Mouse (Mus musculus): ENCODE measurements around the gene Gm14325.
A peak's percentile ranks its signal among the peaks of the same experiment; 100 is the strongest.
"Not testable (repeated sequence)": the region's sequence is repeated elsewhere in the genome, so short reads cannot be mapped to it uniquely, and the experiment has no call there.

Gene Gm14325

DNA sequence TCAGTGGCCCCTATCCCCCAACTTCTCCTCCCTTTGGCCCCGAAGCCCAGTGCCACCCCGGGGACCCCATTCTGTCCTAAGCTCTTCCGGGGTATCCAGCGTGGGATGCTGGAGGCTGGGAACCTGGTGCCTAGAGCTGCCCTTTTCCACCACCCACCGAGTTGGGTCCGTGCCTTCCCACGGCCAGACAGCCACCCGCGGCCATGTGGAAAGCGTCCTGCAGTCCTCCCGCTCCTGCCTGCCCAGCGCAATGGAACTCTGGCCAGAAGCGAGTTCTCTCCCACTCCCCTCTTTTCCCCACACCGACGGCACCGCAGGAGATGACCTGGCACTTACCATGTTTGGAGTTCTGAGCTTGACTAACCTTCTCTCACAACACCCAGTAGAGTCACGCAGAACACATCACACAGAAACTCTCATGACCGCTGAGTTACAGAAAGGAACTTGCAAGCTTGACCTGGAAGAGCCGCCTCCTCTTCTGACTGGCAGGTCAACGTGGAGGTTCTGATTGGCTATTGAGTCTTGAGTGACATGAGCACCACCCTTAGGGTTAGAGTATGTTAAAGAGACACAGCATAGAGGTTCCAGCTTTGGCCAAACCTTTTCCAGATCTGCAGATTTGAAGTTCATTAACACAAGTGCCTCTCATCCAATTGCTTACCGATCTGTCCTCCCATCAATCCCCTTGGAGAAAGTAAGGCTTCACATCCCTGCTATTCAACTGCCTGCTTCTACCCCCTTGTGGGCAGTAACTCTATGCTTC lies at the start of gene Gm14325:
TSS of gene Gm14325 (minus strand) at position 436 of the 763 bp plus-strand sequence.
- DNase-seq (ENCODE audit: low read depth): peak; percentile 60

DNA sequence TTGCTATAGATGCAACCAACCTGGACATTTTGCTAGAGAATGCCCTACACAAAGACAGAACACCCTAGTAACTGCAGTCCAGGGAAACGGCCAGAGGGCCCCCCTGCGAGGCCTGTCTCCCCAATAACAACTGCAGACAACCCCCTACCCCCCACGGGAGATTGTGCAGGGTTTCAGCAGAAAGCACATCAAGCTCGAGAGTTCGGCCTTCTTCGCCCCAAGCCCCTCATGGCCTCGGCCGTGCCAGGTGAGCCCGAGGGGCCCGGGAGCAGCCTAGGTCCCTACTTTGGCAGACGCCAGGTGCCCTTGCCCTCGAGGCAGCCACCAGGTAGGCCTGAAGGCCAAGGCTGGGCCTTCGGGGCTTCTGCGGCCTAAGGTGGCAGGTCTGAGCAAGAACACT lies 47.6 kb upstream of the Gm14325 start:
- not testable (repeated sequence) for DNase-seq (ENCODE audit: low read depth)

DNA sequence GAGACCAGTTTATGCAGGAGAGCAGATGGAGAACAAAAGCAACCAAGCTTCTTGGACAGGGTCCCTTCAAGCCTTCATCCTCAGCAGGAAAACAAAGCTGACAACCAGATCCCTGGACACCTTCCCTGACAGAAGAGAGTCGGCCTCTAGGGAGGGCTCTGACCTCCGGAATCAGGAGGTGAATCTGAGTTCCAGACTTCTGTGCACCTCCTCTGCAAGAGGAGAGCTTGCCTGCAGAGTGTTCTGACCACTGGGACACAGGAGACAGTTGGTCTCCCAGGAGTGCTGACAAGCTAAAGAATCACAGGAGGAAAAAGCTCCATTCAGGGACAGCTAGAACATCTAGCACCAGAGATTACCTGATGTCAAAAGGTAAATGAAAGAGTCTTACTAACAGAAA lies 22.1 kb upstream of the Gm14325 start:
- not testable (repeated sequence) for DNase-seq (ENCODE audit: low read depth)

DNA sequence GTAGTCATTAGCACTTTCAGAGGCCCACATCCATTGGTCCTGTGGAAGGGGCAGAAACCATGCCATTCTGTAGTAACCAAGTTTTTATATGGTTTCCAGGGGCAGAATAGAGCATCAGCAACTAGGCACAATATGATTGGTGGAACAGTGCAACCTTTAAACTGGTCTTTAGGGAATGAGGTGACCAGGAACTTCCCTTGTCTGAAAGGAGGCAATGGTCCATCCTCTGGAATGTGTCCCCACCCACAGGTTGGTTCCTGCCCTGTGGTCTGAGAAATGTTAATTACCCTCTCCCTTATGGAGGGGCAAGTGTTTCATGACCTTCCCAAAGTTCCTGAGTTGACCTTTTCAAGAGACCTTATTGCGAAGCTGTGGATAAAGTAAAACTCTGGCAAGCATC lies 3.5 kb upstream of the Gm14325 start:
- not testable (repeated sequence) for DNase-seq (ENCODE audit: low read depth)

DNA sequence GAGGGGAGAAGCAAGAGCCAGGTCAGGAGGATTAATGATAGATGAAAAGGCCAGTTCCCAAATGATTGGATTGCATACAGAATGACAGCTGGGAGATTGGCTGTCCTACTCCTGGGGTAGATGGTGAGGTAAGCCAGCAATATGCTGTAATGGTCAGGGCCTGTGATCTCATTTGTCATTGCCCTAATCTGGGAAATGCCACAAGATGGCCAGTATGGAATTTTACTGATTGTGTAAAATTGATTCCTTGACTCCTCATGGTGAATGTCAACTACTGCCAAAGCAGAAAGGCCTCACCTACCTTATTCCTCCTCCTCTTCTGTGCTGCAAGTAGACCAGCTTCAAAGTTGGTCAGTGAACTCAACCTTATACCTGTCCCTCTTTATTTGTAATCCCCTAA lies 3.4 kb downstream of the Gm14325 start:
- not testable (repeated sequence) for DNase-seq (ENCODE audit: low read depth)

- not testable (repeated sequence) for DNase-seq (ENCODE audit: low read depth)
Measured at GRCm38 (mm10) chr2:177835733-177836536, 4.2 kb downstream of the Gm14325 start.

- not testable (repeated sequence) for DNase-seq (ENCODE audit: low read depth)
Measured at GRCm38 (mm10) chr2:177821952-177822351, 18.2 kb downstream of the Gm14325 start.

- not testable (repeated sequence) for DNase-seq (ENCODE audit: low read depth)
Measured at GRCm38 (mm10) chr2:177806170-177806569, 34.0 kb downstream of the Gm14325 start.

GRCm38 (mm10) chr2:177787351-177787750 lies 52.8 kb downstream of the Gm14325 start:
- not testable (repeated sequence) for DNase-seq (ENCODE audit: low read depth)

Measured in c-Kit-positive CD71-positive TER-119-negative erythroid progenitor cells, embryonic 14.5 days (primary cell).